Mouse (Mus musculus): ENCODE data around the gene Ccdc28b. TPM values are rescaled to one million over a fixed set of nuclear protein-coding genes. Genes with fewer than 3 reads are reported as not detected.

Ccdc28b gene
- polyA plus RNA-seq, 1 experiment from 2014 or later: 43.9 TPM

DNA sequence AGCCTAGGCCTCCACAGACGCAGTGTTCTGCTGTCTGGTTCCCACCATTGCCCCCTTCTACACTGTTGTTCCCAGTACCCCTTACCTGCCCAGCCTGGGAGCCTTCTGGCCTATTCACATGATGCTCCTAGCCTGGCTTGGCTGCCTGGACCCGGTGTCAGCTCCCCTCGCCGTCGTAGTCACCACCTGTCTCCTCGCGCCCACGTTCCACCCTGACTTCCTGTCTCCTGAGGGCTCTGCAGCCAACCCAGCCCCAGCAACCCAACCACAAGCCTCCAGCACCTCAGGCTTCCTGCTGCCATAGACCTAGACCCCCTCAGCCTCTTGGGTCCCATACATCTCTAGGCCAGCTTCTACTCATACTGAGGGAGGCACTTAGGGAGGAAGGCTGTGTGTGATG lies 50.3 kb downstream of the Ccdc28b start, which contains the start of gene Lck:
Gene Lck, minus strand, starts transcription at position 212 of the 400 bp plus-strand sequence.
- no peak for DNase-seq (ENCODE audit: extremely low spot score, low spot score)
- H3K36me3 ChIP-seq (replicated peaks): no peaks in the 10 kb centered on the region
- H3K9me3 ChIP-seq: no peaks in the 10 kb centered on the region
- 91% methylated on average over 8 of the region's 8 CpGs for WGBS
- H3K4me1 ChIP-seq: peaks cover 10% of the 10 kb centered on the region
- H3K27me3 ChIP-seq (ENCODE audit: poor library complexity, severe bottlenecking): peaks cover 5% of the 10 kb centered on the region; the same call in 1 of the 2 replicates
- H3K27ac ChIP-seq: no peak within 1 kb of the TSS
- H3K4me3 ChIP-seq: no peak within 1 kb of the TSS

DNA sequence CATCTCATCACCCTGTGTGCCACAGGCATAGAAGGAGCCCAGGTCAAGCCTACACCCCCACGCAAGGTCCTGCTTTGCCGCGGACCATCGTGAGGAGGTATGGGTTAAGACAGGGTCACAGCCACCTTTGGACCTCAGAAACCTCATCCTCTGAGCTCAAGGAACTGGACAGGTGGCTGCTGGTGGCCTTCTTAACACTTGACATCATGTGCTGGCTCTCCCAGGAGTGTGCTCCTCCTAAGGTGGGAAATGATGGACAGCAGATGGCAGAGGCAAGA lies 50.7 kb downstream of the Ccdc28b start:
- peaks cover 3% of the 10 kb centered on the region; the same call in 1 of the 2 replicates for H3K27me3 ChIP-seq (ENCODE audit: poor library complexity, severe bottlenecking)
- no peaks in the 10 kb centered on the region for H3K9me3 ChIP-seq
- H3K36me3 ChIP-seq (replicated peaks): no peaks in the 10 kb centered on the region
- no peak for DNase-seq (ENCODE audit: extremely low spot score, low spot score)
- peaks cover 10% of the 10 kb centered on the region for H3K4me1 ChIP-seq
- H3K27ac ChIP-seq: no peak overlapping the region
- WGBS: 96% methylated on average over 4 of the region's 4 CpGs
- no peak overlapping the region for H3K4me3 ChIP-seq

DNA sequence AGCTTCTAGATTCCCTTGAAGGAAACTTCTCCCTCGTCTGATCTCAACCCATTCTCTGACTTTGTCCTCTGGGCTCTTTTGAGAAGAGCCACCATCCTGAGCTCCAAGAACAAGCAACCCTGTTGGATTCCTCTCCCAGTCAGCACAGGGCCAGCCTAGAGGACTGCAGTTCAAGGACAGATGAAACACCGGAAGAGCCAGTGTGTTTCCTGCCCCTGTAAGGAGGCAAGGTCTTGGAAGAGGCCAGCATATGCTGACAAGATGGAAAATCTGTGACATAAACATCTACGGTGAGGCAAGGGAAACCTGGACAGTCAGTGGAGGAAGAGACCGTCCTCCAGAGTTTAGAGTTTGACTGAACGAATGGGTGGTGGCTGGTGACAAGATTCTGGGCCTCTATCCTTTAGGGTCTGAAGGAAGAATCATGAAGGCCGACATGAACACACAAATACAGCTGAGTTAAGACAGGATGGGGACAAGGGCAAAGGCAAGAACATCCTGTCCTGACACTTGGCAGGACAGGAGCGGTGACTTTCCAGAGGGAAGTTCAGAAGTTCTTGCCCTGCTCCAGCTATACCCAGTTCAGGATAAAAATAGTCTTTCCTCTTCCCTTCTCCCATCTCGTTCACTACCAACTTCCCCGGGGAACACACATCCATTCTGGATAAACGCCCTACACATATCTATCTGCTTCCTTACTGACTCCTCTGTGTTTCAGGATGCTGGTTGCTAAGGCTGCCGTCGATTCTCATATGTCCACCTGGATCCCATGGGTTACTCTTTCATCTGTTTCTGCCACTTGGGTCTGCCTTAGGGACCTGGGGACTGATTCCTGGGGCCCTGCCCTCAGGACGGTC lies 51.3 kb downstream of the Ccdc28b start:
- H3K4me1 ChIP-seq: peaks cover 10% of the 10 kb centered on the region
- H3K4me3 ChIP-seq: no peak overlapping the region
- no peaks in the 10 kb centered on the region for H3K9me3 ChIP-seq
- H3K36me3 ChIP-seq (replicated peaks): no peaks in the 10 kb centered on the region
- H3K27ac ChIP-seq: no peak overlapping the region
- H3K27me3 ChIP-seq (ENCODE audit: poor library complexity, severe bottlenecking): no peaks in the 10 kb centered on the region
- no peak for DNase-seq (ENCODE audit: extremely low spot score, low spot score)
- whole genome bisulfite sequencing: 88% methylated on average over 13 of the region's 13 CpGs

DNA sequence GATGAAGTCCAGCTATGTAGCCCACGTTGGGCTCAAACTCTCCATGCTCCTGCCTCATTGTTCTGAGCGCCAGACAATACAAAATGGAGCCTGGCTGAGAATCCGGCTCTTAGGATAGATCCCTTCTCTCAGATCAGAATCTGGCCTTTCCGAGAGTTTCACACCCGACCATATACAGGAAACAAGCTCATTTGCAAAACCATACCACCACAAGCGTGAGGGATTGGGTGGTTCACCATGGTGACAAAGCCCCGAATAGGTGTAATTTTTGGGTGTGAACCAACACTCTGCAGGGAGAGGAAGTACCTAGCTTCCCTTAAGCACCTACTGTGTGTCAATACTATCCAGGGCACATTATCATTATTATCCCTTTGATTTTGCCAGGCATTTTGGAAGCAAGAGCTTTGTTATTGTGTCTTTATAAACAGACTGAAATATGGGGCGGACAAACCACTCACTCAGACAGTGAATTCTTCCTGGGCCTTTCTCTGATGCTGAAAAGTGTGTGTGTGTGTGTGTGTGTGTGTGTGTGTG lies 52.1 kb downstream of the Ccdc28b start:
- peaks cover 3% of the 10 kb centered on the region; the same call in 1 of the 2 replicates for H3K4me1 ChIP-seq
- no peaks in the 10 kb centered on the region for H3K27me3 ChIP-seq (ENCODE audit: poor library complexity, severe bottlenecking)
- DNase-seq (ENCODE audit: extremely low spot score, low spot score): no peak
- no peak overlapping the region for H3K4me3 ChIP-seq
- H3K9me3 ChIP-seq: no peaks in the 10 kb centered on the region
- H3K36me3 ChIP-seq (replicated peaks): no peaks in the 10 kb centered on the region
- WGBS: 83% methylated on average over 8 of the region's 8 CpGs
- no peak overlapping the region for H3K27ac ChIP-seq

DNA sequence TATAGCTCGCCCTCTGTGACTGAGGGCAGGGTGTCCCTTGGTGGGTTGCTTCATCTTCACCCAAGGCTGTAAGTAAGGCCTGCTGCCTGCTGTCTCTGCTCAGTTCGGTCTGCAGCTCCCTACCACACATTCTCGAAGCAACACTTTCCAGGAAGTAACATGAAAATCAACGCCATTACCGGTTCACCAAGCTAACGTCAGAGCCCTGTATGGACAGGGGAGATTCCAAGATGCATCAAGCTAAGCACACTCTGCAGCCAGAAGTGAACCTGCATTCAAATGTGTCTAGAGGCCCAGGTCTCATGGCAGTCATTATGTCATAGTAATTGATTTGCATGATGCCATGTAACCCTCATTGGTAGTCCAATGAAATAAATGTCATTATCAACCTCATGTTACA lies 53.7 kb downstream of the Ccdc28b start:
- H3K4me1 ChIP-seq: peaks cover under 1% of the 10 kb centered on the region; the same call in 1 of the 2 replicates
- DNase-seq (ENCODE audit: extremely low spot score, low spot score): no peak
- H3K9me3 ChIP-seq: no peaks in the 10 kb centered on the region
- H3K36me3 ChIP-seq (replicated peaks): no peaks in the 10 kb centered on the region
- H3K27ac ChIP-seq: no peak overlapping the region
- H3K27me3 ChIP-seq (ENCODE audit: poor library complexity, severe bottlenecking): no peaks in the 10 kb centered on the region
- H3K4me3 ChIP-seq: no peak overlapping the region
- whole genome bisulfite sequencing: 93% methylated on average over 6 of the region's 6 CpGs

Other genes with a start within 250 kb of the Ccdc28b start
- gene Zbtb8a, start 245.8 kb downstream of the Ccdc28b start, polyA plus RNA-seq (2016; fragmentation: Nextera tagmentation; extraction: Ambion mirVana): 5.8 and 6.0 TPM in 2 replicates
- 1.4 and 2.2 TPM in 2 replicates for gene Zbtb8b, start 183.1 kb downstream of the Ccdc28b start, polyA plus RNA-seq (2016; fragmentation: Nextera tagmentation; extraction: Ambion mirVana)
- gene Bsdc1, start 162.4 kb downstream of the Ccdc28b start, polyA plus RNA-seq (2016; fragmentation: Nextera tagmentation; extraction: Ambion mirVana): 18.0 and 19.5 TPM in 2 replicates
- not detected in 2 replicates for gene Tssk3, start 132.9 kb downstream of the Ccdc28b start, polyA plus RNA-seq (2016; fragmentation: Nextera tagmentation; extraction: Ambion mirVana)
- gene Fam229a, start 132.8 kb downstream of the Ccdc28b start, polyA plus RNA-seq (2016; fragmentation: Nextera tagmentation; extraction: Ambion mirVana): not detected in 2 replicates
- 1,441 and 1,446 TPM in 2 replicates for gene Marcksl1, start 110.4 kb downstream of the Ccdc28b start, polyA plus RNA-seq (2016; fragmentation: Nextera tagmentation; extraction: Ambion mirVana)
- gene Hdac1, start 81.2 kb downstream of the Ccdc28b start, polyA plus RNA-seq (2016; fragmentation: Nextera tagmentation; extraction: Ambion mirVana): 294 and 319 TPM in 2 replicates
- gene Lck, start 50.3 kb downstream of the Ccdc28b start, polyA plus RNA-seq (2016; fragmentation: Nextera tagmentation; extraction: Ambion mirVana): 13.9 and 15.7 TPM in 2 replicates
- gene Fam167b, start 45.4 kb downstream of the Ccdc28b start, polyA plus RNA-seq (2016; fragmentation: Nextera tagmentation; extraction: Ambion mirVana): 1.2 TPM in 2 replicates
- 298 and 315 TPM in 2 replicates for gene Eif3i, start 23.3 kb downstream of the Ccdc28b start, polyA plus RNA-seq (2016; fragmentation: Nextera tagmentation; extraction: Ambion mirVana)
- 224 and 227 TPM in 2 replicates for gene Tmem234, start 23.3 kb downstream of the Ccdc28b start, polyA plus RNA-seq (2016; fragmentation: Nextera tagmentation; extraction: Ambion mirVana)
- 2.0 and 2.2 TPM in 2 replicates for gene Dcdc2b, start 9.7 kb downstream of the Ccdc28b start, polyA plus RNA-seq (2016; fragmentation: Nextera tagmentation; extraction: Ambion mirVana)
- 30.4 and 34.8 TPM in 2 replicates for gene Iqcc, start 4.8 kb downstream of the Ccdc28b start, polyA plus RNA-seq (2016; fragmentation: Nextera tagmentation; extraction: Ambion mirVana)
- 114 and 118 TPM in 2 replicates for gene Txlna, start 17.1 kb upstream of the Ccdc28b start, polyA plus RNA-seq (2016; fragmentation: Nextera tagmentation; extraction: Ambion mirVana)
- gene Kpna6, start 48.8 kb upstream of the Ccdc28b start, polyA plus RNA-seq (2016; fragmentation: Nextera tagmentation; extraction: Ambion mirVana): 14.0 and 15.1 TPM in 2 replicates
- 15.7 and 20.0 TPM in 2 replicates for gene Tmem39b, start 72.9 kb upstream of the Ccdc28b start, polyA plus RNA-seq (2016; fragmentation: Nextera tagmentation; extraction: Ambion mirVana)
- gene Khdrbs1, start 118.4 kb upstream of the Ccdc28b start, polyA plus RNA-seq (2016; fragmentation: Nextera tagmentation; extraction: Ambion mirVana): 148 and 151 TPM in 2 replicates
- 317 and 328 TPM in 2 replicates for gene Ptp4a2, start 187.3 kb upstream of the Ccdc28b start, polyA plus RNA-seq (2016; fragmentation: Nextera tagmentation; extraction: Ambion mirVana)